ENCODE assay signal across 8 mouse cellular contexts in genomic region chr3:119949041-119949470, GRCm38 (mm10).
DNase-seq lines count a peak whose midpoint lies in the region; ATAC-seq lines count a peak whose summit lies in the region.

No protein-coding gene starts in this region.

- H3K4me1 ChIP-seq in embryonic facial prominence, embryonic 14.5 days (ENCODE audit: control insufficient read depth, insufficient read depth, low read length) = 0 out of 2 replicates have a peak, but pooled peaks cover 5% of the 10 kb centered on the region
- no peaks in the 10 kb centered on the region for H3K4me1 ChIP-seq in hindbrain, embryonic 11.5 days (replicated peaks; ENCODE audit: control insufficient read depth, insufficient read depth, low read length)
- H3K4me1 ChIP-seq in stomach, embryonic 15.5 days = peaks cover 7% of the 10 kb centered on the region; the same call in 1 of the 2 replicates

- WGBS in embryonic facial prominence, embryonic 14.5 days = 17% methylated on average over 17 of the region's 17 CpGs
- 34% methylated on average over 17 of the region's 17 CpGs for WGBS in hindbrain, embryonic 11.5 days
- WGBS in stomach, embryonic 15.5 days = 9% methylated on average over 17 of the region's 17 CpGs

- no peaks in the 10 kb centered on the region for H3K9me3 ChIP-seq in embryonic facial prominence, embryonic 14.5 days (ENCODE audit: control insufficient read depth, low read length)
- H3K9me3 ChIP-seq in hindbrain, embryonic 11.5 days (ENCODE audit: control insufficient read depth, low read length) = no peaks in the 10 kb centered on the region
- H3K9me3 ChIP-seq in stomach, embryonic 15.5 days = no peaks in the 10 kb centered on the region

- DNase-seq in adrenal gland, adult 2 months = peak; percentile 19
- DNase-seq in adrenal gland, adult 8-10 months = no peak
- peak; percentile 83 for DNase-seq in embryonic facial prominence, embryonic 14.5 days (ENCODE audit: low spot score)
- peak; percentile 51 for DNase-seq in hindbrain, embryonic 11.5 days (ENCODE audit: low spot score)
- DNase-seq in layer of hippocampus, postnatal 14 days (ENCODE audit: low spot score in 2 of 2) = peak; percentile 43 to 52
- DNase-seq in lung, postnatal 36 days = peak; percentile 54

- 0 out of 2 replicates have a peak overlapping the region, but pooled peaks have one; percentile 15 for H3K27ac ChIP-seq in embryonic facial prominence, embryonic 14.5 days (replicated peaks; ENCODE audit: low read depth, low read length)
- no peak overlapping the region for H3K27ac ChIP-seq in hindbrain, embryonic 11.5 days (ENCODE audit: low read depth, low read length)
- H3K27ac ChIP-seq in stomach, embryonic 15.5 days = 0 out of 2 replicates have a peak overlapping the region, but pooled peaks have one; percentile 48

- no peaks in the 10 kb centered on the region for H3K27me3 ChIP-seq in embryonic facial prominence, embryonic 14.5 days (replicated peaks; ENCODE audit: control insufficient read depth, insufficient read depth, low read length)
- no peaks in the 10 kb centered on the region for H3K27me3 ChIP-seq in hindbrain, embryonic 11.5 days (ENCODE audit: control insufficient read depth, insufficient read depth, low read length)
- H3K27me3 ChIP-seq in stomach, embryonic 15.5 days (replicated peaks) = no peaks in the 10 kb centered on the region

- peak overlapping the region; percentile 50 for H3K4me2 ChIP-seq in embryonic facial prominence, embryonic 14.5 days (ENCODE audit: low read depth, low read length)
- H3K4me2 ChIP-seq in hindbrain, embryonic 11.5 days (replicated peaks; ENCODE audit: low read depth, low read length) = 0 out of 2 replicates have a peak overlapping the region, but pooled peaks have one; percentile 3
- H3K4me2 ChIP-seq in stomach, embryonic 15.5 days = peak overlapping the region; percentile 49

- H3K36me3 ChIP-seq in embryonic facial prominence, embryonic 14.5 days (ENCODE audit: control insufficient read depth, insufficient read depth, low read length) = no peaks in the 10 kb centered on the region
- H3K36me3 ChIP-seq in hindbrain, embryonic 11.5 days (ENCODE audit: control insufficient read depth, insufficient read depth, low read length) = no peaks in the 10 kb centered on the region
- H3K36me3 ChIP-seq in stomach, embryonic 15.5 days = no peaks in the 10 kb centered on the region

- no peak overlapping the region for H3K9ac ChIP-seq in embryonic facial prominence, embryonic 14.5 days (ENCODE audit: low read depth, low read length)
- no peak overlapping the region for H3K9ac ChIP-seq in hindbrain, embryonic 11.5 days (ENCODE audit: low read depth, low read length)
- no peak overlapping the region for H3K9ac ChIP-seq in stomach, embryonic 15.5 days

- H3K4me3 ChIP-seq in embryonic facial prominence, embryonic 14.5 days (ENCODE audit: low read depth, low read length) = peak overlapping the region; percentile 28
- H3K4me3 ChIP-seq in hindbrain, embryonic 11.5 days (ENCODE audit: low read depth, low read length) = no peak overlapping the region
- H3K4me3 ChIP-seq in stomach, embryonic 15.5 days (replicated peaks) = peak overlapping the region; percentile 21

- peak; percentile 79 for ATAC-seq in embryonic facial prominence, embryonic 14.5 days (ENCODE audit: low read depth)
- ATAC-seq in hindbrain, embryonic 11.5 days (ENCODE audit: low FRiP score) = peak; percentile 43
- ATAC-seq in stomach, embryonic 15.5 days (ENCODE audit: insufficient read depth, low FRiP score, low read depth) = peak; percentile 59; the same call in 1 of the 2 replicates
- no peak for ATAC-seq in monocyte, adult 5-6 weeks (replicated peaks; ENCODE audit: insufficient number of reproducible peaks, low FRiP score, low TSS enrichment, poor library complexity, severe bottlenecking)
